Mouse (Mus musculus) urinary bladder, postnatal 36 days (tissue): ENCODE results near the gene Tmem239.
"Not testable (repeated sequence)": the region's sequence is repeated elsewhere in the genome, so short reads cannot be mapped to it uniquely, and the experiment has no call there.

Experiments used
- DNase-seq, 2 experiments: peaks; one replicate each; pipeline ENCODE4 v3.0.0; 2022; ENCODE audit warnings: low spot score in 2 of 2, mixed read lengths in 1 of 2

Gene Tmem239

DNA sequence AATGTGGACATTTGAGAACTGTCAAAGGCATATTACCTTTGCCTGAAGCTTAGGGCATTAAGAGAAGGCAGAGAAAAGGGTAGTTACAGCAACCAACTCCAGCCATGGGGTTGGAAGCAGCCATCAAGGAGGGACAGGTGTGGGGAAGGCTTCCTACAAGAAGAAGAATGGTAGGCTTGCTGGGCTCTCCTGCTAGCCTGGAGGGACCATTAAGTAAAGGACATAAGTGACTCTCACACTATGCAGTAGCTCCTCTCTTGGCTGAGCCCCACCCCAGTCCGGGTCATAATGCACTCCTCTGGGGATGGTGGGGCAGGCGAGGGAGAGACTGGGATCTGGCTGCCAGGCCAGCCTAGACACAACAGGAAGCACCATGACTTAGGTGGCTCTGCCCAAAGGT is at the start of gene Tmem239:
Gene Tmem239 (plus strand): TSS at position 301 of the 400 bp plus-strand sequence.
- DNase-seq, result no peak

- DNase-seq, result no peak
These were observed 48.7 kb upstream of the Tmem239 start for GRCm38 (mm10) chr2:130357551-130357950.

DNA sequence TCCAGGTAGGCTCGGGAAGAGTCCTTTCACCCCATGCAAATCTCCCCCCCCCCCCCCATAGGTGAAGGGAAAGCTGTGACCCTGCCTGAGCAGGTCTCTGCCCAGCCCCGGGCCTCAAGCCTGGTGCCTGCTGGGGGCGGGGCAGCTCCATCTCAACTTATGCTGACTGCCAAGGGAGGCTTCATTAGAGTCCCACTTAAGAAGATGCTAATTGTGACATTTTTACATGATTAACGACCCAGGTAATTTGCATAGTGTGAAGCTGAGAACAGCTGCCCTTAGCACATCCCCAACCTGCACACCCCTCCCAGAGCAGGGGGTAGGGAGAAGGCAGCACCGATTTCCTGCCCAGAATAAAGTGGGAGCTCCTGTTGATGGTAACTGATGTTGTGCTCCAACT is 47.4 kb upstream of the Tmem239 start:
- no peak for DNase-seq

- peak; percentile 20 to 23 for DNase-seq
These were observed 43.7 kb upstream of the Tmem239 start for GRCm38 (mm10) chr2:130362511-130363026.

GRCm38 (mm10) chr2:130365211-130366094 is 40.8 kb upstream of the Tmem239 start:
- DNase-seq, result no peak

DNA sequence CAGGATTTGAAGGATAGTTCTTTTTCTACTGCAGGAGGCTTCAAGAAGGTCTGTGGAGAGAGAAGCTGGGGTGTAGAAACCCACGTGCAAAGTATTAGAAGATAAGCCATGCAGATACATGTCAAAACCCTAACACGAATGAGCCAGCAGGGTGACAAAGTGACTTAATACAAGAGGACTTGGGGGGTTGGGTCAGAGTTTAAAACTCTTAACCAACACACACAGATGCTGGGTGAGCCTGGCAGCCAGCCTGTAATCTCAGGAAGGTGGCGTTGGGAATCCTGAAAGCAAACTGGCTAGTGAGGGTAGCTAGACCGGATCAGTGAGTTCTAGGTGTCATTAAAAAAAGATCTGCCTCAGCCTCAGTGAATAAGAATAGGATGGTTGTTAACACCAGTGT is 38.9 kb upstream of the Tmem239 start:
- DNase-seq, result no peak

GRCm38 (mm10) chr2:130373026-130373425 is 33.3 kb upstream of the Tmem239 start:
- DNase-seq, result not testable (repeated sequence)

GRCm38 (mm10) chr2:130374951-130375350 is 31.3 kb upstream of the Tmem239 start:
- no peak for DNase-seq

DNA sequence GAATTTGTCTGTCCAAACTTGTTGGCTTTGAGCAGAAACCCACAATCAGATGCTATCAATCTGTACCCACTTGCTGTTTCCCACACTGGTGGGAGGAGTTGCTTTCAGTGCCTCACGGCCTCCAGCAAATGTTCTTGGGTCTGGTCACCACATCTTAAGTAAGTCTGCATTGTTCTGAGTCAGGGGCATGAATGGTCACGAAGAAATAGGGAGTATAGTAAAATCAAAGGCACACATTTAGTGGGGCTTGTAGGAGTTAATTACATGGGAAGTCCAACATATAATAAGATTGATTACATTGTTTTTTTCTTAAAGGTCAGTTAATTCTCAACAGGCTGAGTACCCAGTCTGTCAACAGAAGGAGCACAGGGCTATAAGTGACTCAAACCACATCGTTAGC is 23.1 kb upstream of the Tmem239 start:
- DNase-seq, result no peak

GRCm38 (mm10) chr2:130383895-130384294 is 22.4 kb upstream of the Tmem239 start:
- DNase-seq, result no peak

DNA sequence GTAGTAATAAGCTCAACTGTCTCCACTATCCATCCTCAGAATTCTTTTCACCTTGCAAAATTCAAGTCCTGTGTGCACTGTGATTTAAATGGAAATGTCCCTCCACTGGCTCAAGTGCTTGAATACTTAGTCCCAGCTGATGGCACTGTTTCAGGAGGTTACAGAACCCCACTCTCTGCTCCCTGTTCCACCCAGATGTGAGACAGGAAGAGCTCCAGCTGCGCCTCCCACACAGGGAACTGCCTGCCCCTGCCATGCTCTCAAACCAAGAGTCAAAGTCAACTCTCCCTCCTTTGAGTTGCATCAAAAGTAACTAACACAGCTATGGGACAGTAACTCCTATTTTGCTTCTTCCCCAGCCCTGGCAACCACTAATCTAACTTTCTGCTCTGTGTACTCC is 20.1 kb upstream of the Tmem239 start:
- no peak for DNase-seq

- DNase-seq, result no peak
These were observed 17.5 kb upstream of the Tmem239 start for GRCm38 (mm10) chr2:130388796-130389195.

DNA sequence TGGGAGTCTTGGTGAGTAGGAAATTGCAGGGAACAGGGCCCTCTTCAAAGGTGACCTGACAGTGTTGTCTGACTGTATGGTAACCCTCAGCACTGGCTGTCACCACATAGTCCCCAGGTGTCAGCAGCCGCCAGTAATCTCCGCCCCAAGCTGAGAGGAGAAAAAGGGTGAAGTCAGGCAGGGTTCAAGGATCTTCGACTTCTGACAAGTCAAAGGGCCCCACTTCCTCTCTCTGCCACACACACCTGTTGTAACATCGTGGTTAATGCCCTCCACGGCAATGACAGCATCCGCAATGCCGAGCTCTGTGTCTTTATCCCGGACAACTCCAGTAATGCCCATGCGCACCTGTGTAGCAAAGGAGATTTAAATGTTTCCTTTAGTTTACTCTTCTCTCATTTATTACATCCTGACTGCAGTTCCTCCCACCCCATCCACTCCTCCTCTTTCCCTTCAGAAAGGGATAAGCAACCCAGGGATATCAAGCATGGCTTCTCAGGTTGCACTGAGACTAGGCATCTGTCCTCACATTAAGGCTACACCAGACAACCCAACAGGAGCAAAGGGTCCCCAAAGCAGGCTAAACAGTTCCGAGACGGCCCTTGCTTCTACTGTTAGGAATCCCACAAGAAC is 15.2 kb upstream of the Tmem239 start:
- no peak for DNase-seq

DNA sequence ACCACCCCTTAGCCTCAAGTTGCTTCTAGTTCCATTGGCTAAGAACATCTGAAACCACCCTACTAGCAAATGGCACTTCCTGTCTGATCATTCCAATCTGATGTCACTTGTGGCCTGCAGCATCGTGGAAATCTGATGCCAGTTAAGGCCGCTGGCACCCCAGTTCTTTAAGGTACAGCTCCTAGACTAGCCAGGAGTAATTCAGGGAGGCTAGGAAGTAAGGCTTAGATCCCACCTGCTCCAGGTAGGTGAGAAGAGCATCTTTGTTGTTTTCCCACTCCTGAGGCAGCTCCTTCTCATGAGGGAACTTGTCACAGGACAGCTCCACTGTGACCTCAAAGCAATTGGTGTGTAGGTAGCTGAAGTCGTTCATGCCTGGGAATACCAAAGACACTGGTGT is 13.4 kb upstream of the Tmem239 start:
- DNase-seq, result no peak

- DNase-seq, result no peak
These were observed 10.6 kb upstream of the Tmem239 start for GRCm38 (mm10) chr2:130395696-130396095.

GRCm38 (mm10) chr2:130397186-130397985 is 8.9 kb upstream of the Tmem239 start, which contains the start of gene Cpxm1:
TSS of gene Cpxm1 (minus strand) at chr2:130397574.
- DNase-seq, result peak in 1 of 2 experiments; percentile 13

GRCm38 (mm10) chr2:130398091-130398490 is 8.2 kb upstream of the Tmem239 start:
- peak; percentile 35 to 67 for DNase-seq

GRCm38 (mm10) chr2:130400046-130400445 is 6.2 kb upstream of the Tmem239 start:
- DNase-seq, result no peak

DNA sequence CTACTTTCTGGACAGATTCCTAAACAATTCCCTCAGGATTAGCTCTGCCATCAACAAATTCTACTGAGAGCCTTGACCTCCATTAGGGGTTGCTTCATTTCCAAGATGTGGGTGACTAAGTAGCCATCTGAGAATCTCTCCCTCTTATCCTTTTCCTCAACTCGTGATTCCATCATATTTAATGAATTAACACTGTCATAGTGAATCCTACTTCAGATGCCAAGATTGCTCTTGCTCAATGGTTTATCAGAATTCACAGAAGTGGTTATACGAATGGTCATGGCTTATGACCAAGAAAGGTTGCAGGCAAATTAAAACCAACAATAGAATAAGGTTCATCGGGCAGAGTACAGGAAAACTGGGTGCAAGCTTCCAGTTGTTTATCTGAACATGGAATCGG is 4.4 kb upstream of the Tmem239 start:
- DNase-seq, result no peak

DNA sequence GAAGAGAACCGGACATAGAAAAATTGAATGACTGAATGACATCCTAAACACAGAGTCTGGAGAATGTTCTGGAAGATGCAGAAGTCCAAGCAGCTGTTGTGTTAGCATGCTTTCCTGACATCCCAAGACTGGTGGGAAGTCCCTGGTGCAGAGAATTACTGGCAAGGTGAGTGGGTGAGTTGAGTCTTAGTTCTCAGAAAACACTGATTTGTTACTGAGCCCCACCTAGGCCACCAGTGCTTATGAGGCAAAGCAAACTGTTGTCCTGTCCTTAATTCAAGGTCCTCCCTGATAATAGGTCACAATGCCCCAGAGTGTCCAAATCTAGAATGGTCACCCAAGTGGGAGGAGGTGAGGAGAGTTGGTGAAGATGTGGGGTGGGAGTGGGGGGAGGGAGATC is 1.3 kb upstream of the Tmem239 start, which contains the start of the genes Gm28372 and 1700020A23Rik:
Gene Gm28372 (plus strand): TSS at position 301 of the 400 bp plus-strand sequence.
Gene 1700020A23Rik (plus strand): TSS at position 321 of the 400 bp plus-strand sequence.
- no peak for DNase-seq

DNA sequence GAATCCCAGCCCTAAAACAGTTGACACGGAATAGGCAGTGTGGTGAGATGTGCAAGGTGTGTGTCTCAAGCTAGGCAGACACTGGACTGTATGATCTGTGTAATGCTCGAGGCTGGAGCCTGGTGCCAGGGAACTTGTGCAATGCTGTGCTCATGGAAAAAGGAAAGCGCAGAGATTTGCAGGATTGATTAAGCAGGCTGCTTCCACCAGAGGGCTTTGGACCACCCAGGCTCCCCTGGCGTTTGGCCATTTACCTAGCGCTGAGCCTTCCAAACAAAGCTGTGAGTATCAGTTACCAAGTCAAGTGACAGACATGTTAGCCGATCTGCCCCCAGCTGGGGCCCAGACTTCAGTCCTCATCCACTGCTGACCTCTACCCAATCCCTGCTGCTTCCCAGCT is 1.9 kb downstream of the Tmem239 start:
- no peak for DNase-seq
